Mouse (Mus musculus) brain, adult 2 months (tissue): ENCODE data around the gene Slc8a1.

ENCODE experiments used
- DNase-seq: peaks from one replicate; pipeline ENCODE4 v3.0.0; 2011; ENCODE audit warnings: low read depth, low spot score

The Slc8a1 gene

DNA sequence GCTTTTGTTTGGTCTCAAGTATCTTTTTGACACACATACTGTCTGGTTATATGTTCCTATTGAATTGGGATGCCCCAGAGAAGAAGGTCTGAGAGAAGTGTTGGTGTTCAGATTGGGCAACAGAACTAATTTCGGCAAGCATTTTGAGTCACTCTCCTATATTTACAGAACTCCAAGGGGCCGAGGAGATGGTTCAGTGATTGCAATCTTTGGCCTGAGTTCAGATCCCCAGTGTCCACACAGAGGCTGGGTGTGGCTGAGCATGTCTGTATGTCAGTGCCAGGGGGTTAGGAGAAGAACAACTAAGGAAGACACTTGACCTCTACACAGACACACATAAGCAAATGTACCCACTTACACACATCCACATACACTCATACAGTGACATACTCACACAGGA lies 369.7 kb downstream of the Slc8a1 start:
- no peak for DNase-seq

- peak; percentile 42 for DNase-seq
Observed at GRCm38 (mm10) chr17:81363368-81363767, 374.8 kb downstream of the Slc8a1 start.

GRCm38 (mm10) chr17:81360571-81360970 lies 377.6 kb downstream of the Slc8a1 start:
- DNase-seq, result peak; percentile 57

DNA sequence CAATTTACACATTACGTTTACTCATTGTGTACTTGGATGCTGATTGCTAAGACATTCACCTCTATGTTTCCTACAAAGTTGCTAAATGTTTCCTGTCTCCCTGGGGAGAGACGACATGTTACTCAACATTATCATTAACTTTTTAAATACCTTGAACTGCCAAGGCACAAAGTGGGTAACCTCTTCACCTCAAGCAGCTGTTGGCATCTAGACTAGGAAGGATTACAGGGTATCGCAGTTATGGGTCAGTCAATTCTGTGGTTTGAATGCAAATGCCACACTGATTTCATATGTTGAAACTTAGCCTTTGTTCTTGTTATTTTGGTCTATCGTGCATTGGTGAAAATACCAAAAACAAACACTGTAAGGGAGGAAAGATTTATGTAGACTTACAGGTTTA lies 378.1 kb downstream of the Slc8a1 start:
- DNase-seq, result no peak

DNA sequence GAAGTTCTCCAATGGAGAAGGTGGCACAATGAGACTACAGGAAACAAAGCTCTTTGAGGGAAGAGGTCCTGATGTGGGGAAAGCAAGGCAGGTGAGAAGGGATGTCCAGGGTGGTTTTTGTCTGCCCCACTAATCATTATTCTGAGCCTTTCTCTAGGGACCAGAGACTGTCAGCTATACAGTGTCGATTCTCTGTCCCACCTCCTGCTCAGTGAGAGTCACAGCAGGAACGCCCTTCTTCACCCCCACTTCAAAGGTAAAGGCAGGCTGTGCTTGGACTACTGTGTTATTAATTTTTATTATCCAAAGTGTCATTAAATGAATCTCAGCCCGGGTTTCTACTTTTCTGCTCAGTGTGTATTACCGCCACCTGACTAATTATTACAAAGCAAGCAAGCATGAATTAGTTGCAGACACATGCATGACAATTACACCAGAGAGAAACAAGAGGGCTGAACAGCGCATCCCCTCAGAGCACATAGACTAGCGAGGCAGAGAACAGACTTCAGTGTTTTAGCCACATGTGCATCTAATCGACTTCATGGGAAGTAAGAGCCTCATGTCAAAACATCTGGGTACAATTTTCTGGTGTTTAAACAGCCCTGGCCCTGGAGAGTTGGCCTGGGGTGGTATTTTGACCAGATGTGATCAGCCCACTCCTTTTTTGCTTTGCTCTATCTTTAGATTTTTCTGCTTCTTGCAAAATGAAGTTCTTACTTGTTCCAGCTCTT lies 402.0 kb downstream of the Slc8a1 start:
- no peak for DNase-seq

- no peak for DNase-seq
Observed at GRCm38 (mm10) chr17:81335526-81335925, 402.7 kb downstream of the Slc8a1 start.
